Mouse (Mus musculus) hindbrain, embryonic 10.5 days (tissue): Measurements from ENCODE around the gene Ndrg3. TPM values are rescaled to one million over a fixed set of nuclear protein-coding genes. Genes with fewer than 3 reads are reported as not detected.

ENCODE experiments used
- DNase-seq: peaks from one replicate; pipeline ENCODE4 v3.0.0-alpha.2; 2017; ENCODE audit warnings: low spot score
- H3K27ac ChIP-seq: fragments of 300-500 bp; sonication (generic); 2 replicates; pipeline ENCODE4 v1.5.1; 2016; ENCODE audit warnings: mild to moderate bottlenecking, moderate library complexity
- H3K27me3 ChIP-seq: fragments of 300-500 bp; sonication (generic); 2 replicates; pipeline ENCODE4 v1.6.1; 2016; ENCODE audit warnings: mild to moderate bottlenecking; ENCODE audit not compliant: poor library complexity, insufficient read depth, severe bottlenecking
- H3K36me3 ChIP-seq: fragments of 300-500 bp; sonication (generic); 2 replicates; pipeline ENCODE4 v1.6.1; 2016; ENCODE audit warnings: mild to moderate bottlenecking, moderate library complexity
- H3K4me1 ChIP-seq: fragments of 300-500 bp; sonication (generic); replicated peaks from 2 replicates; pipeline ENCODE4 v1.6.1; 2016; ENCODE audit warnings: mild to moderate bottlenecking
- H3K4me3 ChIP-seq: fragments of 300-500 bp; sonication (generic); 2 replicates; pipeline ENCODE4 v1.5.1; 2016; ENCODE audit warnings: mild to moderate bottlenecking, moderate library complexity
- H3K9me3 ChIP-seq: fragments of 300-500 bp; sonication (generic); 2 replicates; pipeline ENCODE4 v1.6.1; 2016; ENCODE audit warnings: mild to moderate bottlenecking, moderate library complexity
- WGBS: fragments of 180-500 bp; shearing (Covaris S2); methylation state at CpG from one replicate; pipeline ENCODE4 v1.1.7; 2016; 5-methylcytosine and 5-hydroxymethylcytosine counted together
- polyA plus RNA-seq: library from polyadenylated mRNA; unstranded; fragments of >200 nt; fragmentation: Nextera tagmentation; extraction: Ambion mirVana; gene quantifications from 2 replicates; pipeline ENCODE4 v1.2.1, GENCODE M21; 2016

Gene Ndrg3
- polyA plus RNA-seq, 1 experiment from 2014 or later: 49.3 TPM

DNA sequence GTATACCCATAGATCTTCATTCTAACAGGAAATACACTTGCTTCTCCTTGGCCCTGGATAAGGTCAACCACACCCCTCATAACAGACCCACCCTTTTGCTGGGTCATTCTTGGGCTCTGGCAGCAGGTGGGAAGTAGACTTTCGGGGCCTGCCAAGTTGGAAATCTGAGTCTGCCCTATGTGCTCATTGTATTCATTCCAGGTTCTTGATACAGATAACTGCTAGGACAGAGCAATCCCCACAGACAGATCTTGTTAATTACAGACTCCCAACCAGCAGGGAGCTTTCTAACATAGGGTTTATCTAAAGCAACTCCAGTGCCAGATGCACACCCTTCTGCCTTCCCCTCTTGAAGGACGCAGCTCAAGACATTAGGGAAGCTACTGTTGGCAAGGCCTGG, 9.0 kb downstream of the Ndrg3 start:
- Histone ChIP-seq H3K9me3 (no peaks in the 10 kb centered on the region), H3K27me3 (no peaks in the 10 kb centered on the region)

DNA sequence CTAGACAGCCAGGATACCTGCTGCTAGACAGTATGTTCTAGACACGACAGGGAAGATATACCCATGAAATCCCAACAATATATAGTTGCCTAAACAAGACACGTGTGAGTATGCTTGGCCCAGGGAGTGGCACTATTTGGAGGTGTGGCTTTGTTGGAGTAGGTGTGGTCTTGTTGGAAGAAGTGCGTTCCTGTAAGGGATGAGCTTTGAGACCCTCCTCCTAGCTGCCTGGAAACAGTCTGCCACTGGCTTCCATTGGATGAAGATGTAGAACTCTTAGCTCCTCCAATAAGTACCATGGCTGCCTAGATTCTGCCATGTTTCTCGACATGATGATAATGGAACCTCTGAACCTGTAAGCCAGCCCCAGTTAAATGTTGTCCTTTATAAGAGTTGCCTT, 10.6 kb downstream of the Ndrg3 start:
- 86% methylated on average over 4 of the region's 4 CpGs for WGBS
- DNase-seq: no peak
- H3K27me3 ChIP-seq: no peaks in the 10 kb centered on the region
- H3K9me3 ChIP-seq: no peaks in the 10 kb centered on the region
- no peak overlapping the region for H3K4me3 ChIP-seq
- H3K36me3 ChIP-seq: no peaks in the 10 kb centered on the region
- H3K4me1 ChIP-seq: peaks cover 3% of the 10 kb centered on the region; the same call in 1 of the 2 replicates
- no peak overlapping the region for H3K27ac ChIP-seq

More for the DNA sequence above, 9.0 kb downstream of the Ndrg3 start:
- no peak overlapping the region for H3K27ac ChIP-seq
- no peak for DNase-seq
- WGBS: 81% methylated on average over 2 of the region's 2 CpGs
- H3K4me1 ChIP-seq: no peaks in the 10 kb centered on the region
- no peak overlapping the region for H3K4me3 ChIP-seq
- H3K36me3 ChIP-seq: no peaks in the 10 kb centered on the region

- H3K4me3 ChIP-seq: no peak overlapping the region
- H3K36me3 ChIP-seq: no peaks in the 10 kb centered on the region
- DNase-seq: no peak
- no peaks in the 10 kb centered on the region for H3K9me3 ChIP-seq
- 87% methylated on average over 2 of the region's 2 CpGs for WGBS
- no peak overlapping the region for H3K27ac ChIP-seq
- H3K4me1 ChIP-seq: peaks cover 3% of the 10 kb centered on the region; the same call in 1 of the 2 replicates
- no peaks in the 10 kb centered on the region for H3K27me3 ChIP-seq
Observed at GRCm38 (mm10) chr2:156980059-156980458, 11.8 kb downstream of the Ndrg3 start.

DNA sequence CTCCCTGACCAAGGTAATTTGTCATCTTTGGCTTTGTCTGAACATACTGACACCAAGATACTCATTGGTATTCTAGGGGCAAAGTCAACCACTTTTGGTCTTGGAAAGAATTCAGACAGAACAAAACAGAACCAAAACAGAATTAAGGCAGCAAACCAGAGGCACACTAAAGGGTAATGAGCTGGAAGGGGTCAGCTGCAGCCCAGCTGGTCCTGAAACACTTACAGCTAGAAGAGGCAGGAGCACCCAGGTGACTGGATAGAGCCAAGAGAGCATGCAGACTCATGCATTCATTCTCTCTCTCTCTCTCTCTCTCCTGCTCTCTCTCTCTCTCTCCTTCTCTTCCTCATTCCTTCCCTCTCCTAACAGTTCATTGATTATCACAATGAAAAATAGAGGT, 15.1 kb downstream of the Ndrg3 start:
- no peak for DNase-seq
- Histone ChIP-seq H3K4me1 (peaks cover 3% of the 10 kb centered on the region; the same call in 1 of the 2 replicates), H3K27ac (no peak overlapping the region; the same call in 1 of the 2 replicates), H3K27me3 (no peaks in the 10 kb centered on the region), H3K9me3 (no peaks in the 10 kb centered on the region), H3K4me3 (no peak overlapping the region), H3K36me3 (no peaks in the 10 kb centered on the region)

DNA sequence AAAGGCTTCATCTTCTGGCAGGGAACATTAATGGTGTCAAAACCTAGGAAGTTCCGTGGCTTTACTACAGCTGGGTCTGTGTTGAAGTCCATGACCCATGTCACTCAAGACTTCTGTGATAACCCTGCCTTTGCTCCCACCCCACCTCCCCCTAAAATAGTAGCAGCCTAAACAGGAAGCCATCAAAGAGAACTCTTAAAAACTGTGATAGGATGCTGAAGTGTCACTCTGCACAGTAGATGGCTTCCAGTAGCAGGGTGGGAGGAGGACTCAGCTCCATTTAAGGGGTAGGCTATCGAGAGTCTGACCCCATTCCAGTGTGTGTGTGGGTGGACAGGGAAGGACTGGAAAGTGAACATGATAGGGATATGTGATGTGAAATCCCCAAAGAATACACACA, 16.9 kb downstream of the Ndrg3 start:
- 82% methylated on average over 2 of the region's 2 CpGs for WGBS
- no peak for DNase-seq
- Histone ChIP-seq H3K4me3 (no peak overlapping the region), H3K27me3 (no peaks in the 10 kb centered on the region), H3K4me1 (peaks cover 3% of the 10 kb centered on the region; the same call in 1 of the 2 replicates), H3K27ac (no peak overlapping the region), H3K36me3 (no peaks in the 10 kb centered on the region), H3K9me3 (no peaks in the 10 kb centered on the region)

DNA sequence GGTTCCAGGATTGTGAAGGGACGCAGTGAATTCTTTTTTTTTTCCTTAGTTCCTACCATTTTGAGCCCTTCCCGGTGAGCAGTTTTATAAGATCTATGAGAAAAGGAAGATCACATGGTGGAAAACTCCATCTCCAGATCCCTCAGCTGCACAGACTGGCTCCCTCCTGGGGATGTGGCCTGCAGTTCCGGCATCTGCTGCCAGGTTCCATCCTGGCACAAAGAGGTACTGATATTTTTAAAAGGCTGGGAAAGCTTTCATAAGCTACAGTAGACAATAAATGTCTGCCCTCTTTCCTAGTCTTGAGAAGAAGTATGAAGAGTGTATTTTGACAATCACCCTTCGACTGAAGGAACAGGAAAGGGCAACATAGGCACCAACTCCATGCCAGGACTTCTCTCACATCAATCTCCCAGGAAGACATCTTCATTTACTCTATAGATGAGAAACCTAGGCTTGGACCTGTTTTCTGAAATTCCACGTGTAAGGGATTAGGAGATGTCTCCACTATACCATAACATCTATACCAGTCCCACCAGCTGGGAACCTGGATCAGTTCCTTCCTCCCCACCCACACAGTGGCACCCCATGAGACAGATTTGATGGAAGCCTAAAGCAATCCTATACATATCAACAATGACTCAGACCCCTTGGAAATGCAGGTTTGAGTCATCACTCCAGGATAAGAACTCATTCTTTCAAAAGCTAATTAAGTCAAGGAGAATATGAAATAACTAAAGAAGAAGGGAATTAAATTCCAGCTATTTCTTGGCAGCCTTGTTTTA, 18.3 kb downstream of the Ndrg3 start:
- no peaks in the 10 kb centered on the region for H3K36me3 ChIP-seq
- peaks cover 3% of the 10 kb centered on the region; the same call in 1 of the 2 replicates for H3K4me1 ChIP-seq
- WGBS: 89% methylated on average over 5 of the region's 5 CpGs
- no peak overlapping the region for H3K27ac ChIP-seq
- H3K9me3 ChIP-seq: no peaks in the 10 kb centered on the region
- H3K27me3 ChIP-seq: no peaks in the 10 kb centered on the region
- no peak for DNase-seq
- no peak overlapping the region for H3K4me3 ChIP-seq

- Histone ChIP-seq H3K36me3 (no peaks in the 10 kb centered on the region), H3K4me3 (no peak overlapping the region), H3K27me3 (no peaks in the 10 kb centered on the region), H3K27ac (no peak overlapping the region), H3K9me3 (no peaks in the 10 kb centered on the region), H3K4me1 (no peaks in the 10 kb centered on the region; the same call in 1 of the 2 replicates)
- DNase-seq: no peak
- WGBS: 82% methylated on average over 7 of the region's 7 CpGs
Observed at GRCm38 (mm10) chr2:156970253-156970652, 21.6 kb downstream of the Ndrg3 start.

DNA sequence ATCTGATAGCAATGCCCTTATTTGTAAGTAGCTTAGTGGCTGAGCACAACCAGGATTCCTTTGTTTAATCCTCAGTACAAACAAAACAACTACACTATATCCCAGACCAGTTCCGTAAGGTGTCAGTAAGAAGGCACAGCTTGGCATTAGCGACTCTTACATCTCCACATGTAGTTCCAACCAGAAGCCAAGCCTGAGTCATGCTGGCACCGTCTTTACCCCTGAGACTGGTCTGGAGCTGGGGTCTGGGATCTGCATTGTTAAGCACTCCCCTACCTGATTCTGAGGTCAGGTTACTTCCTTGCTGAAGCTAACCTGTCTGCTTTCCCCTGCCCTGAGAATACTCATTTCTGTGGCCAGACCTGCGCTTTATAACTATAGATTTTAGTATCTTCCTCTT, 23.4 kb downstream of the Ndrg3 start:
- Histone ChIP-seq H3K4me1 (no peaks in the 10 kb centered on the region; the same call in 1 of the 2 replicates), H3K36me3 (no peaks in the 10 kb centered on the region), H3K27me3 (no peaks in the 10 kb centered on the region), H3K27ac (no peak overlapping the region), H3K4me3 (no peak overlapping the region), H3K9me3 (no peaks in the 10 kb centered on the region)
- 79% methylated on average over 4 of the region's 4 CpGs for WGBS
- no peak for DNase-seq

DNA sequence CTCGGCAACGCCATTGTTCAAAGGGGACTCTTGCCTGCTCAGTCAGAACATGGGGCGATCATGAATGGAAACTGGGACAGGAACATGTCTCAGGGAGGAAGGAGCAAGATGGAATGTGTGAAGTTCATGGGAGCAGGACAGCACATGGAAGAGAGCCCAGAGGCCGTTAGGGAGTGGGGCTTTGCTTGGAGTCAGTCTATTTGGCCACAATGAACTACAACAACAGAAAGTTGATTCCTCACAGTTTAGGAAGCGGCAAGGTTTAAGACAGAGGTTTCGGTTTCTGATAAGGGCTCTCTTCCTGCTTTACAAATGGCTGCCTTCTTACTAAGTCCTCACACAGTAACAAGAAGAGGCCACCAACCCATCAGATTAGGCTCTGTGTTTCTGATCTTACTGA, 24.5 kb downstream of the Ndrg3 start:
- Histone ChIP-seq H3K4me3 (no peak overlapping the region), H3K27me3 (no peaks in the 10 kb centered on the region), H3K4me1 (no peaks in the 10 kb centered on the region; the same call in 1 of the 2 replicates), H3K9me3 (no peaks in the 10 kb centered on the region), H3K36me3 (no peaks in the 10 kb centered on the region), H3K27ac (no peak overlapping the region)
- WGBS: 83% methylated on average over 6 of the region's 6 CpGs
- no peak for DNase-seq

DNA sequence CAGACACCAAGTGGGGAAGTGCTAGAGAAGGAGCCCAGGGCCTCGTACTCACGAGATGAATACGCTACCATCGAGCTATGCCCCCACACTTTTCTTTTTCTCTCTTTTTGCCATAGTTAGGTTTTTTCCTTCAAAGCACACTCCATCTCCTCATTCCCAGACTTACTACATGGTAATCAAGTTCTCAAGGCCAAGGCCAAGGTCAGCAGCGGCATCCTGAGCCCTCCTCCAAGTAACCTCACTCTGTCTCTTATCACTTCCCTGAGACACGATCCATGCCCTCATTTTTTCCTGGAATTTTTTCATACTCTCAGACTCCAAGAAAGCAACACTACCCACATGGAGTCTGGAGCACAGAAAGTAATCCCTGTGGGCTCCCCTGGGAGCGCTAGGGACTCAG, 28.0 kb downstream of the Ndrg3 start:
- Histone ChIP-seq H3K4me1 (no peaks in the 10 kb centered on the region; the same call in 1 of the 2 replicates), H3K27ac (no peak overlapping the region), H3K4me3 (no peak overlapping the region), H3K36me3 (no peaks in the 10 kb centered on the region), H3K9me3 (no peaks in the 10 kb centered on the region), H3K27me3 (no peaks in the 10 kb centered on the region)
- DNase-seq: no peak
- 93% methylated on average over 7 of the region's 7 CpGs for WGBS

- Histone ChIP-seq H3K27ac (no peak overlapping the region), H3K4me3 (no peak overlapping the region), H3K4me1 (no peaks in the 10 kb centered on the region), H3K9me3 (no peaks in the 10 kb centered on the region), H3K36me3 (no peaks in the 10 kb centered on the region), H3K27me3 (no peaks in the 10 kb centered on the region)
- DNase-seq: no peak
- 91% methylated on average over 9 of the region's 9 CpGs for WGBS
Observed at GRCm38 (mm10) chr2:156958496-156959252, 33.2 kb downstream of the Ndrg3 start.

DNA sequence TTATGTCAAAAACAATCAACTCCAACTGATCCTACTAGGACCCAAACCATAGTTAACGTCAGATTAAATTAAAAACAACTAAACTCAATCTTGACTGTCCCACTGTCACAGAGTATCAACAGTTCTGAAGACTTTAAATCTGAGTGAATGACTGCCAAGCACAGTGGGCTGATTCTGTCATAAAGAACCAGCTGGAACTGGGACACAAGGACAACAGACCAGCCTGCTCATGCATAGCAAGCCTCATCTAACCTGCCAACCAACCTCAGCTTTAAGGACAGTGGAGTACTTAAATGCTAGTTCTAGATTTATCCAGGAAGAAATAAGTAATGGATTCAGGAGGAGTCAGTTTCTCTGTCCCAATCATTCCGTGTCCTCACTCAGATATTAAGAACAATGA, 34.8 kb downstream of the Ndrg3 start:
- H3K36me3 ChIP-seq: no peaks in the 10 kb centered on the region
- H3K4me1 ChIP-seq: no peaks in the 10 kb centered on the region
- no peak overlapping the region for H3K27ac ChIP-seq
- no peak for DNase-seq
- H3K27me3 ChIP-seq: no peaks in the 10 kb centered on the region
- no peak overlapping the region for H3K4me3 ChIP-seq
- WGBS: 92% methylated on average over 2 of the region's 2 CpGs
- H3K9me3 ChIP-seq: no peaks in the 10 kb centered on the region

GRCm38 (mm10) chr2:156956306-156956705, 35.5 kb downstream of the Ndrg3 start:
- 83% methylated on average over 7 of the region's 7 CpGs for WGBS
- Histone ChIP-seq H3K4me3 (no peak overlapping the region), H3K9me3 (no peaks in the 10 kb centered on the region), H3K27ac (no peak overlapping the region), H3K4me1 (no peaks in the 10 kb centered on the region), H3K27me3 (no peaks in the 10 kb centered on the region), H3K36me3 (no peaks in the 10 kb centered on the region)
- DNase-seq: no peak
